Mouse (Mus musculus): Measurements from ENCODE around the gene Cdk14.

GRCm38 (mm10) chr5:5320506-5321181, 99.5 kb downstream of the Cdk14 start:
- TF ChIP-seq MYOD1 (IDR thresholded peaks at IDR 0.05; ENCODE audit: control insufficient read depth in 1 of 3, insufficient read length in 2 of 3, low read depth in 2 of 3): no peak
- TF ChIP-seq USF1 (IDR thresholded peaks at IDR 0.05; ENCODE audit: low read depth): no peak
- no peak for TF ChIP-seq POLR2A (IDR thresholded peaks at IDR 0.05; ENCODE audit: insufficient read length, low read depth)
- TF ChIP-seq TCF12 (IDR thresholded peaks at IDR 0.05; ENCODE audit: insufficient read depth, poor library complexity, severe bottlenecking): no peak
- no peak for TF ChIP-seq POLR2AphosphoS2 (IDR thresholded peaks at IDR 0.05; ENCODE audit: insufficient read length, low read depth)
- TF ChIP-seq E2F4 (IDR thresholded peaks at IDR 0.05; ENCODE audit: insufficient read depth): no peak
